Mouse (Mus musculus) CH12.LX (cell line): ENCODE results near the gene Mllt10. TPM values are rescaled to one million over a fixed set of nuclear protein-coding genes. Genes with fewer than 3 reads are reported as not detected.

Experiments
- DNase-seq: peaks from one replicate; pipeline ENCODE4 v3.0.0-alpha.2; 2013; ENCODE audit errors: extremely low read depth
- H3K27ac ChIP-seq: 2 replicates; pipeline ENCODE4 v1.5.1; 2012; ENCODE audit warnings: low read depth, mild to moderate bottlenecking, control low read depth, moderate library complexity; ENCODE audit not compliant: insufficient read depth
- H3K27me3 ChIP-seq: replicated peaks from 2 replicates; pipeline ENCODE3; 2012; ENCODE audit warnings: inconsistent platforms
- H3K36me3 ChIP-seq, 2 experiments: replicated peaks in 1 of 2; 2 replicates each; pipeline versions ENCODE3 to v1.6.1; 2012; ENCODE audit warnings: inconsistent platforms in 1 of 2, low read length in 1 of 2, mild to moderate bottlenecking in 1 of 2, mixed read lengths in 1 of 2, moderate library complexity in 1 of 2; ENCODE audit not compliant: control insufficient read depth in 1 of 2, insufficient read depth in 1 of 2
- H3K4me1 ChIP-seq, 2 experiments: 2 replicates each; pipeline ENCODE4 v1.6.1; 2012; ENCODE audit warnings: inconsistent platforms in 1 of 2, moderate library complexity in 1 of 2; ENCODE audit not compliant: insufficient read depth in 2 of 2, control insufficient read depth in 1 of 2
- H3K4me2 ChIP-seq: 2 replicates; pipeline ENCODE4 v1.6.1; 2012; ENCODE audit warnings: low read depth, mild to moderate bottlenecking, control low read depth; ENCODE audit not compliant: poor library complexity, insufficient read depth, severe bottlenecking
- H3K4me3 ChIP-seq, 3 experiments: fragments of 150-350 bp in 1 of 3; sonication (generic) in 1 of 3; replicated peaks in 1 of 3; 2 replicates each; pipeline versions ENCODE3 to v1.5.1; 2011 to 2012; ENCODE audit warnings: low read depth in 2 of 3, low read length in 2 of 3, mild to moderate bottlenecking in 2 of 3, moderate library complexity in 2 of 3, control low read depth in 1 of 3, improper control_type of control experiment in 1 of 3, inconsistent platforms in 1 of 3, mixed read lengths in 1 of 3; ENCODE audit not compliant: poor library complexity in 1 of 3
- H3K79me2 ChIP-seq: replicated peaks from 2 replicates; pipeline ENCODE4 v1.6.1; 2012; ENCODE audit warnings: mild to moderate bottlenecking, moderate library complexity; ENCODE audit not compliant: control insufficient read depth, poor library complexity, insufficient read depth, severe bottlenecking; ENCODE audit errors: extremely low read depth
- H3K9ac ChIP-seq: 2 replicates; pipeline ENCODE4 v1.6.1; 2012; ENCODE audit warnings: low read depth, mild to moderate bottlenecking, control low read depth, moderate library complexity; ENCODE audit not compliant: insufficient read depth
- H3K9me3 ChIP-seq: replicated peaks from 2 replicates; pipeline ENCODE3; 2012; ENCODE audit warnings: low read length, inconsistent platforms, mixed read lengths
- BHLHE40 ChIP-seq: IDR thresholded peaks from 2 replicates; pipeline ENCODE4 v1.6.1; 2011; ENCODE audit warnings: mild to moderate bottlenecking, low read depth, low read length, improper control_type of control experiment
- CHD2 ChIP-seq: IDR thresholded peaks from 2 replicates; pipeline ENCODE4 v1.6.1; 2011; ENCODE audit warnings: low read length, improper control_type of control experiment
- CTCF ChIP-seq, 2 experiments: IDR thresholded peaks in 1 of 2; conservative IDR thresholded peaks in 1 of 2; 2 replicates each; pipeline ENCODE4 v1.5.1; 2011 to 2012; ENCODE audit warnings: low read depth in 2 of 2, low read length in 2 of 2, improper control_type of control experiment in 1 of 2, inconsistent platforms in 1 of 2, mild to moderate bottlenecking in 1 of 2, moderate library complexity in 1 of 2
- E2F4 ChIP-seq: IDR thresholded peaks from 2 replicates; pipeline ENCODE4 v1.6.1; 2011; ENCODE audit warnings: low read depth, low read length, improper control_type of control experiment; ENCODE audit not compliant: insufficient replicate concordance
- ELF1 ChIP-seq: IDR thresholded peaks from 2 replicates; pipeline ENCODE4 v1.6.1; 2014; ENCODE audit warnings: low read depth, mild to moderate bottlenecking, inconsistent platforms, low read length, improper control_type of control experiment
- GABPA ChIP-seq: IDR thresholded peaks from 2 replicates; pipeline ENCODE4 v1.6.1; 2012; ENCODE audit warnings: low read depth, low read length, improper control_type of control experiment, inconsistent platforms; ENCODE audit not compliant: insufficient replicate concordance
- IRF4 ChIP-seq: IDR thresholded peaks from 2 replicates; pipeline ENCODE4 v1.6.1; 2014; ENCODE audit warnings: low read depth, mild to moderate bottlenecking, inconsistent platforms, low read length, improper control_type of control experiment
- JUN ChIP-seq: IDR thresholded peaks from 2 replicates; pipeline ENCODE4 v1.6.1; 2011; ENCODE audit warnings: low read depth, mild to moderate bottlenecking, low read length, improper control_type of control experiment, moderate library complexity; ENCODE audit not compliant: insufficient read depth
- KAT2A ChIP-seq: IDR thresholded peaks from 2 replicates; pipeline ENCODE4 v1.6.1; 2012; ENCODE audit warnings: low read length, improper control_type of control experiment, inconsistent platforms; ENCODE audit not compliant: insufficient replicate concordance
- MAFK ChIP-seq: IDR thresholded peaks from 2 replicates; pipeline ENCODE4 v1.6.1; 2011; ENCODE audit warnings: low read length, improper control_type of control experiment; ENCODE audit not compliant: insufficient replicate concordance
- MAZ ChIP-seq: IDR thresholded peaks from 2 replicates; pipeline ENCODE4 v1.6.1; 2012; ENCODE audit warnings: low read depth, mild to moderate bottlenecking, inconsistent platforms, low read length, improper control_type of control experiment, moderate library complexity
- MEF2A ChIP-seq: IDR thresholded peaks from 2 replicates; pipeline ENCODE4 v1.6.1; 2014; ENCODE audit warnings: low read depth, mild to moderate bottlenecking, inconsistent platforms, low read length, improper control_type of control experiment, borderline replicate concordance
- MXI1 ChIP-seq: IDR thresholded peaks from 2 replicates; pipeline ENCODE4 v1.6.1; 2011; ENCODE audit warnings: mild to moderate bottlenecking, low read depth, low read length, improper control_type of control experiment
- MYC ChIP-seq: IDR thresholded peaks from 2 replicates; pipeline ENCODE4 v1.6.1; 2011; ENCODE audit warnings: low read depth, mild to moderate bottlenecking, improper control_type of control experiment, low read length
- NRF1 ChIP-seq: IDR thresholded peaks from 2 replicates; pipeline ENCODE4 v1.6.1; 2014; ENCODE audit warnings: low read depth, mild to moderate bottlenecking, inconsistent platforms, low read length, improper control_type of control experiment, moderate library complexity
- PAX5 ChIP-seq: IDR thresholded peaks from 2 replicates; pipeline ENCODE4 v1.6.1; 2012; ENCODE audit warnings: low read length, inconsistent platforms, mixed read lengths
- POLR2AphosphoS2 ChIP-seq: IDR thresholded peaks from 2 replicates; pipeline ENCODE4 v1.6.1; 2011; ENCODE audit warnings: low read depth, low read length, improper control_type of control experiment
- RCOR1 ChIP-seq: conservative IDR thresholded peaks from 2 replicates; pipeline ENCODE4 v1.6.1; 2012; ENCODE audit warnings: low read depth, mild to moderate bottlenecking, inconsistent platforms, low read length, improper control_type of control experiment
- TBP ChIP-seq: conservative IDR thresholded peaks from 2 replicates; pipeline ENCODE4 v1.6.1; 2011; ENCODE audit warnings: low read depth, low read length, improper control_type of control experiment
- UBTF ChIP-seq: IDR thresholded peaks from 2 replicates; pipeline ENCODE4 v1.6.1; 2012; ENCODE audit warnings: low read depth, mild to moderate bottlenecking, inconsistent platforms, low read length, improper control_type of control experiment, moderate library complexity
- USF2 ChIP-seq: conservative IDR thresholded peaks from 2 replicates; pipeline ENCODE4 v1.6.1; 2011; ENCODE audit warnings: low read depth, low read length, improper control_type of control experiment
- ZC3H11A ChIP-seq: IDR thresholded peaks from 2 replicates; pipeline ENCODE4 v1.6.1; 2012; ENCODE audit warnings: low read depth, mild to moderate bottlenecking, inconsistent platforms, low read length, improper control_type of control experiment
- ZMIZ1 ChIP-seq: IDR thresholded peaks from 2 replicates; pipeline ENCODE4 v1.6.1; 2012; ENCODE audit warnings: low read depth, mild to moderate bottlenecking, inconsistent platforms, low read length, improper control_type of control experiment
- dilution Hi-C: fragments of 300-500 bp; cut with MboI; formaldehyde crosslinking; loops from 2 replicates; pipeline ENCODE4 v1.14.3; 2020; ENCODE audit warnings: low sequenced_read_pairs; ENCODE audit not compliant: extremely low pct_unique_long_range_greater_than_20kb, extremely low pct_ligation_motif_present
- in situ Hi-C: fragments of 300-500 bp; cut with MboI; formaldehyde crosslinking; loops from 3 replicates; pipeline ENCODE4 v1.14.3; 2019; ENCODE audit warnings: low sequenced_read_pairs, low pct_ligation_motif_present, low pct_unique_long_range_greater_than_20kb, mixed read lengths
- polyA plus RNA-seq: library from polyadenylated mRNA; unstranded; fragments of >175 nt; gene quantifications from 2 replicates; pipeline ENCODE4 v1.2.1, GENCODE M21; 2012; ENCODE audit warnings: low read depth; ENCODE audit not compliant: insufficient read length
- total RNA-seq, 2 experiments: library from RNA; depleted of rRNA; stranded (reverse); fragments of 300-350 nt in 1 of 2; fragments of >200 nt in 1 of 2; gene quantifications; 2 replicates each; pipeline ENCODE4 v1.2.3; 2012 to 2014

Gene Mllt10
- total and polyA plus RNA-seq, 3 experiments: 22.0 to 39.2 (median 27.2) TPM

DNA sequence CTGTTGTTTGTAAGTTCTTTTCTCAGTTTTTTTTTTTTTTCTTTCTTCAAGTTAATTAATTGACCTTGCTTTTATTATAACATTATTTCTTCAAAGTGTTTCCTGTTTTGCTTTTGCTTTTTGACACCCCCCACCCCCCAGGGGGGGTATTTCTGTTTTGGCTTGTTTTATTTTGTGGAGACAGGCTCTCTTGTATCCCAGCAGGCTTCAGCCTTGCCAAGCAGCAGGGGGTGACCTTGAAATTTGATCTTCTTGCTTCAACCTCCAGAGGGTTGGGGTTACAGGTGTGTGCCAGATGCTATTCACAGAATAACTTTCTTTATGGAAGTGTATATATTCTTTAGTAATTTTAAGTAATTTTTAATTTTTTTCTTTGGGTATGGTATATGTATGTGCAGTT, 56.4 kb downstream of the Mllt10 start:
- in situ Hi-C loops: no loop called here
- Histone ChIP-seq H3K4me2 (no peak overlapping the region), H3K27ac (no peak overlapping the region), H3K9me3 (no peaks in the 10 kb centered on the region), H3K4me1 (peaks cover 2 to 12% of the 10 kb centered on the region in 2 experiments; a peak in 2 of 4 replicates), H3K27me3 (no peaks in the 10 kb centered on the region), H3K4me3 (no peak overlapping the region), H3K36me3 (peaks cover 15 to 52% of the 10 kb centered on the region in 2 experiments), H3K79me2 (peaks cover 11% of the 10 kb centered on the region), H3K9ac (no peak overlapping the region)
- DNase-seq: no peak
- TF ChIP-seq POLR2AphosphoS2 (no peak), MEF2A (no peak), USF2 (no peak), TBP (no peak), CTCF (conservative IDR thresholded peaks at IDR 0.05 in 1 of 2, IDR thresholded peaks at IDR 0.05 in 1 of 2; ENCODE audit: low read depth in 2 of 2, low read length in 2 of 2) (no peak), MAFK (no peak), KAT2A (no peak), MXI1 (no peak), BHLHE40 (no peak), MAZ (no peak), JUN (no peak), ELF1 (no peak), UBTF (no peak)
- dilution Hi-C loops: no loop called here

DNA sequence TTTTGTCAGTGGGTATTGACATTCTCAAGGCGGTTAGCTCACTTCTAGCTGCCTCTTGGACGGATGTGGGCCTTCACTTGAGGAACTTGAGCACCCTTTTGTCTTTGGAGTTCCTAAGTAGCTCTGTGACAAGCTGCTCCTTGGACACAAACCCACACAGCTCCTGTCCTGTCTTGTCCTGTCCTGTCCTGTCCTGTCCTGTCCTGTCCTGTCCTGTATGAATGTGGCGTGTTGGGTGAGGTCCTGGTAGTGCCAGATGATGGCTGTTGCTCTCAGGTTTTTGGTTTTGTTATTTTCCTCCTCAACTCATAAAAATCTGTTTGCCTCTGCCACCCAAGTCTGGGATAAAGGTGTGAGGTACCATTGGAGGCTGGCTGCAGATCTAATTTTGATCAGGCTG, 61.4 kb downstream of the Mllt10 start:
- dilution Hi-C loops: no loop called here
- Histone ChIP-seq H3K9ac (no peak overlapping the region), H3K9me3 (no peaks in the 10 kb centered on the region), H3K27me3 (no peaks in the 10 kb centered on the region), H3K4me2 (no peak overlapping the region), H3K27ac (no peak overlapping the region), H3K4me1 (peaks cover 0 to 7% of the 10 kb centered on the region in 2 experiments; a peak in 2 of 4 replicates), H3K4me3 (no peak overlapping the region), H3K79me2 (peaks cover 28% of the 10 kb centered on the region; the same call in 1 of the 2 replicates), H3K36me3 (peaks cover 18 to 55% of the 10 kb centered on the region in 2 experiments)
- no peak for TF ChIP-seq E2F4
- no peak for DNase-seq
- in situ Hi-C loops: no loop called here

DNA sequence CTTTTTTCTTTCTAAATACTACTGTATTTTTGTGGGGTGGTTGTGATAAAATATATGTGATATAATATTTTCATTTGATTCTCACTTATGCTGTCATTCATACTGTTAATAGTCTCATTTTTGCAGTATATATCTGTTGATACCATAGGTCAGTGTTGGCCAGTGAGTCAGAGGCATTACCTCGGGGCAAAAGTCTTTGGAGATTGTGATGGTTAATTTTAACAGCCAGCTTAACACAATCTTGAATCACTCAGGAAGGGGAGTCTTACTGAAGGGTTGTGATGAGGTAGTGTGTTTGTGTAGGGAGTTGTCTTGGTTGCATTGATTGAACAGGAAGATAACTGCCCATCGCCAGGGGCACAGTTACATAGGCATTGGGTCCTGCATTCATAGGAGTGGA, 83.1 kb downstream of the Mllt10 start:
- Histone ChIP-seq H3K27ac (no peak overlapping the region), H3K36me3 (peaks cover 35 to 60% of the 10 kb centered on the region in 2 experiments), H3K79me2 (no peaks in the 10 kb centered on the region), H3K4me3 (no peak overlapping the region), H3K9ac (no peak overlapping the region), H3K9me3 (no peaks in the 10 kb centered on the region), H3K27me3 (no peaks in the 10 kb centered on the region), H3K4me2 (no peak overlapping the region), H3K4me1 (peaks cover 0 to 5% of the 10 kb centered on the region in 2 experiments; a peak in 1 of 4 replicates)
- TF ChIP-seq IRF4 (no peak), RCOR1 (no peak), UBTF (no peak), MYC (no peak), PAX5 (no peak), MAFK (no peak), ZMIZ1 (no peak), BHLHE40 (no peak), CHD2 (no peak), E2F4 (no peak), NRF1 (no peak), GABPA (no peak), ZC3H11A (no peak)
- DNase-seq: no peak
- in situ Hi-C loops: no loop called here
- dilution Hi-C loops: no loop called here
